Mouse (Mus musculus): Measurements from ENCODE around the gene Slc12a7. TPM values are rescaled to one million over a fixed set of nuclear protein-coding genes. Genes with fewer than 3 reads are reported as not detected.

Gene Slc12a7
- polyA plus RNA-seq, 1 experiment from 2014 or later, result 12.6 TPM

- peak; percentile 39 for DNase-seq
- WGBS, result 33% methylated on average over 4 of the region's 4 CpGs
- Histone ChIP-seq H3K4me1 (ENCODE audit: control insufficient read depth, insufficient read depth, low read length) (peaks cover 10% of the 10 kb centered on the region), H3K4me2 (ENCODE audit: low read length) (no peak overlapping the region), H3K36me3 (ENCODE audit: control insufficient read depth, insufficient read depth, low read length) (no peaks in the 10 kb centered on the region), H3K9me3 (ENCODE audit: control insufficient read depth, low read length) (no peaks in the 10 kb centered on the region), H3K27me3 (ENCODE audit: control insufficient read depth, insufficient read depth, low read length) (no peaks in the 10 kb centered on the region), H3K4me3 (replicated peaks; ENCODE audit: low read depth, low read length) (no peak overlapping the region), H3K27ac (replicated peaks; ENCODE audit: low read depth, low read length) (no peak overlapping the region), H3K9ac (replicated peaks; ENCODE audit: low read length) (no peak overlapping the region)
- ATAC-seq (ENCODE audit: low FRiP score, low TSS enrichment), result 0 out of 2 replicates have a peak, but pooled peaks have one; percentile 58
Measured at GRCm38 (mm10) chr13:73742944-73743343, 10.1 kb downstream of the Slc12a7 start.

- WGBS, result 75% methylated on average over 3 of the region's 3 CpGs
- Histone ChIP-seq H3K4me1 (ENCODE audit: control insufficient read depth, insufficient read depth, low read length) (peaks cover 10% of the 10 kb centered on the region), H3K9me3 (ENCODE audit: control insufficient read depth, low read length) (no peaks in the 10 kb centered on the region), H3K9ac (replicated peaks; ENCODE audit: low read length) (no peak overlapping the region), H3K27ac (replicated peaks; ENCODE audit: low read depth, low read length) (no peak overlapping the region), H3K27me3 (ENCODE audit: control insufficient read depth, insufficient read depth, low read length) (no peaks in the 10 kb centered on the region), H3K4me3 (replicated peaks; ENCODE audit: low read depth, low read length) (no peak overlapping the region), H3K4me2 (ENCODE audit: low read length) (no peak overlapping the region), H3K36me3 (ENCODE audit: control insufficient read depth, insufficient read depth, low read length) (no peaks in the 10 kb centered on the region)
- DNase-seq (no peak), ATAC-seq (ENCODE audit: low FRiP score, low TSS enrichment) (no peak)
Measured at GRCm38 (mm10) chr13:73743662-73744061, 10.8 kb downstream of the Slc12a7 start.

- peak; percentile 33 for DNase-seq
- ATAC-seq (ENCODE audit: low FRiP score, low TSS enrichment), result no peak
Measured at GRCm38 (mm10) chr13:73748663-73749440, 16.0 kb downstream of the Slc12a7 start.

GRCm38 (mm10) chr13:73750435-73750834 is 17.5 kb downstream of the Slc12a7 start:
- Histone ChIP-seq H3K9ac (replicated peaks; ENCODE audit: low read length) (no peak overlapping the region), H3K4me1 (ENCODE audit: control insufficient read depth, insufficient read depth, low read length) (no peaks in the 10 kb centered on the region), H3K4me2 (ENCODE audit: low read length) (no peak overlapping the region), H3K9me3 (ENCODE audit: control insufficient read depth, low read length) (no peaks in the 10 kb centered on the region), H3K4me3 (replicated peaks; ENCODE audit: low read depth, low read length) (no peak overlapping the region), H3K36me3 (ENCODE audit: control insufficient read depth, insufficient read depth, low read length) (no peaks in the 10 kb centered on the region), H3K27me3 (ENCODE audit: control insufficient read depth, insufficient read depth, low read length) (no peaks in the 10 kb centered on the region), H3K27ac (replicated peaks; ENCODE audit: low read depth, low read length) (no peak overlapping the region)
- ATAC-seq (ENCODE audit: low FRiP score, low TSS enrichment), result no peak
- 55% methylated on average over 6 of the region's 6 CpGs for WGBS
- no peak for DNase-seq

More at GRCm38 (mm10) chr13:73748663-73749440, 16.0 kb downstream of the Slc12a7 start:
- Histone ChIP-seq H3K4me3 (replicated peaks; ENCODE audit: low read depth, low read length) (no peak overlapping the region), H3K27ac (replicated peaks; ENCODE audit: low read depth, low read length) (no peak overlapping the region), H3K36me3 (ENCODE audit: control insufficient read depth, insufficient read depth, low read length) (no peaks in the 10 kb centered on the region), H3K4me1 (ENCODE audit: control insufficient read depth, insufficient read depth, low read length) (no peaks in the 10 kb centered on the region), H3K4me2 (ENCODE audit: low read length) (no peak overlapping the region), H3K9me3 (ENCODE audit: control insufficient read depth, low read length) (no peaks in the 10 kb centered on the region), H3K9ac (replicated peaks; ENCODE audit: low read length) (no peak overlapping the region), H3K27me3 (ENCODE audit: control insufficient read depth, insufficient read depth, low read length) (no peaks in the 10 kb centered on the region)
- WGBS, result 28% methylated on average over 15 of the region's 15 CpGs

GRCm38 (mm10) chr13:73751284-73751683 is 18.4 kb downstream of the Slc12a7 start:
- Histone ChIP-seq H3K4me3 (replicated peaks; ENCODE audit: low read depth, low read length) (no peak overlapping the region), H3K4me1 (ENCODE audit: control insufficient read depth, insufficient read depth, low read length) (no peaks in the 10 kb centered on the region), H3K36me3 (ENCODE audit: control insufficient read depth, insufficient read depth, low read length) (no peaks in the 10 kb centered on the region), H3K27ac (replicated peaks; ENCODE audit: low read depth, low read length) (no peak overlapping the region), H3K9me3 (ENCODE audit: control insufficient read depth, low read length) (no peaks in the 10 kb centered on the region), H3K9ac (replicated peaks; ENCODE audit: low read length) (no peak overlapping the region), H3K4me2 (ENCODE audit: low read length) (no peak overlapping the region), H3K27me3 (ENCODE audit: control insufficient read depth, insufficient read depth, low read length) (no peaks in the 10 kb centered on the region)
- ATAC-seq (ENCODE audit: low FRiP score, low TSS enrichment) (no peak), DNase-seq (no peak)
- 94% methylated on average over 3 of the region's 3 CpGs for WGBS

GRCm38 (mm10) chr13:73755809-73756208 is 22.9 kb downstream of the Slc12a7 start:
- DNase-seq, result no peak

GRCm38 (mm10) chr13:73756916-73757315 is 24.0 kb downstream of the Slc12a7 start:
- Histone ChIP-seq H3K4me2 (ENCODE audit: low read length) (no peak overlapping the region), H3K9ac (replicated peaks; ENCODE audit: low read length) (no peak overlapping the region), H3K27ac (replicated peaks; ENCODE audit: low read depth, low read length) (no peak overlapping the region), H3K9me3 (ENCODE audit: control insufficient read depth, low read length) (no peaks in the 10 kb centered on the region), H3K4me3 (replicated peaks; ENCODE audit: low read depth, low read length) (no peak overlapping the region), H3K4me1 (ENCODE audit: control insufficient read depth, insufficient read depth, low read length) (no peaks in the 10 kb centered on the region), H3K36me3 (ENCODE audit: control insufficient read depth, insufficient read depth, low read length) (no peaks in the 10 kb centered on the region), H3K27me3 (ENCODE audit: control insufficient read depth, insufficient read depth, low read length) (no peaks in the 10 kb centered on the region)
- WGBS, result 62% methylated on average over 2 of the region's 2 CpGs
- DNase-seq (no peak), ATAC-seq (ENCODE audit: low FRiP score, low TSS enrichment) (no peak)

More at GRCm38 (mm10) chr13:73755809-73756208, 22.9 kb downstream of the Slc12a7 start:
- 79% methylated on average over 3 of the region's 3 CpGs for WGBS
- no peak overlapping the region for H3K4me3 ChIP-seq (replicated peaks; ENCODE audit: low read depth, low read length)
- no peak overlapping the region for H3K9ac ChIP-seq (replicated peaks; ENCODE audit: low read length)
- no peaks in the 10 kb centered on the region for H3K27me3 ChIP-seq (ENCODE audit: control insufficient read depth, insufficient read depth, low read length)
- ATAC-seq (ENCODE audit: low FRiP score, low TSS enrichment), result no peak
- no peak overlapping the region for H3K27ac ChIP-seq (replicated peaks; ENCODE audit: low read depth, low read length)
- no peaks in the 10 kb centered on the region for H3K4me1 ChIP-seq (ENCODE audit: control insufficient read depth, insufficient read depth, low read length)
- H3K4me2 ChIP-seq (ENCODE audit: low read length), result no peak overlapping the region
- H3K9me3 ChIP-seq (ENCODE audit: control insufficient read depth, low read length), result no peaks in the 10 kb centered on the region
- H3K36me3 ChIP-seq (ENCODE audit: control insufficient read depth, insufficient read depth, low read length), result no peaks in the 10 kb centered on the region

- no peak for DNase-seq
- Histone ChIP-seq H3K4me1 (ENCODE audit: control insufficient read depth, insufficient read depth, low read length) (no peaks in the 10 kb centered on the region), H3K4me2 (ENCODE audit: low read length) (no peak overlapping the region)
Measured at GRCm38 (mm10) chr13:73757362-73757761, 24.5 kb downstream of the Slc12a7 start.

GRCm38 (mm10) chr13:73759596-73759995 is 26.7 kb downstream of the Slc12a7 start:
- Histone ChIP-seq H3K4me3 (replicated peaks; ENCODE audit: low read depth, low read length) (no peak overlapping the region), H3K36me3 (ENCODE audit: control insufficient read depth, insufficient read depth, low read length) (no peaks in the 10 kb centered on the region), H3K4me1 (ENCODE audit: control insufficient read depth, insufficient read depth, low read length) (peaks cover 10% of the 10 kb centered on the region), H3K9ac (replicated peaks; ENCODE audit: low read length) (no peak overlapping the region), H3K27me3 (ENCODE audit: control insufficient read depth, insufficient read depth, low read length) (no peaks in the 10 kb centered on the region), H3K27ac (replicated peaks; ENCODE audit: low read depth, low read length) (no peak overlapping the region), H3K9me3 (ENCODE audit: control insufficient read depth, low read length) (no peaks in the 10 kb centered on the region), H3K4me2 (ENCODE audit: low read length) (no peak overlapping the region)
- WGBS, result 75% methylated on average over 3 of the region's 3 CpGs
- DNase-seq (no peak), ATAC-seq (ENCODE audit: low FRiP score, low TSS enrichment) (no peak)

More at GRCm38 (mm10) chr13:73757362-73757761, 24.5 kb downstream of the Slc12a7 start:
- Histone ChIP-seq H3K4me3 (replicated peaks; ENCODE audit: low read depth, low read length) (no peak overlapping the region), H3K27ac (replicated peaks; ENCODE audit: low read depth, low read length) (no peak overlapping the region), H3K36me3 (ENCODE audit: control insufficient read depth, insufficient read depth, low read length) (no peaks in the 10 kb centered on the region), H3K27me3 (ENCODE audit: control insufficient read depth, insufficient read depth, low read length) (no peaks in the 10 kb centered on the region), H3K9ac (replicated peaks; ENCODE audit: low read length) (no peak overlapping the region), H3K9me3 (ENCODE audit: control insufficient read depth, low read length) (no peaks in the 10 kb centered on the region)
- no peak for ATAC-seq (ENCODE audit: low FRiP score, low TSS enrichment)

Data from midbrain, embryonic 14.5 days (tissue).